ENCODE assay signal across 1 mouse cellular context in genomic region chr3:136721804-136722427, GRCm38 (mm10).
TF ChIP-seq lines count a peak whose summit lies in the region.

No protein-coding gene starts in this region.

TF ChIP-seq in CH12.LX, 34 proteins besides CTCF, POLR2A, EP300 and RAD21:
- TF ChIP-seq SMC3 (IDR thresholded peaks at IDR 0.05; ENCODE audit: low read depth, low read length), result 0 out of 2 replicates have a peak, but pooled peaks have one; percentile 15
- no peak for TF ChIP-seq NELFE (IDR thresholded peaks at IDR 0.05; ENCODE audit: low read depth, low read length)
- TF ChIP-seq CHD1 (IDR thresholded peaks at IDR 0.05; ENCODE audit: low read depth, low read length), result peak; percentile 88; the same call in 1 of the 2 replicates
- no peak for TF ChIP-seq HCFC1 (IDR thresholded peaks at IDR 0.05; ENCODE audit: low read depth, low read length)
- TF ChIP-seq SIN3A (IDR thresholded peaks at IDR 0.05; ENCODE audit: low read length), result peak; percentile 92
- TF ChIP-seq ETS1 (conservative IDR thresholded peaks at IDR 0.05; ENCODE audit: low read depth, low read length), result peak; percentile 85
- TF ChIP-seq MXI1 (IDR thresholded peaks at IDR 0.05; ENCODE audit: low read depth, low read length), result peak; percentile 80
- TF ChIP-seq BHLHE40 (IDR thresholded peaks at IDR 0.05; ENCODE audit: low read depth, low read length), result 0 out of 2 replicates have a peak, but pooled peaks have one; percentile 24
- no peak for TF ChIP-seq MYC (IDR thresholded peaks at IDR 0.05; ENCODE audit: low read depth, low read length)
- peak; percentile 96 for TF ChIP-seq ZNF384 (IDR thresholded peaks at IDR 0.05; ENCODE audit: low read depth, low read length)
TF ChIP-seq in CH12.LX: peak in this region for 7.
